Mouse (Mus musculus) liver, embryonic 14.5 days (tissue): ENCODE measurements around the gene Btbd35f11.
"Not testable (repeated sequence)": the region's sequence is repeated elsewhere in the genome, so short reads cannot be mapped to it uniquely, and the experiment has no call there.

Experiments
- CTCF ChIP-seq: IDR thresholded peaks from 2 replicates; pipeline ENCODE4 v1.5.1; 2016; ENCODE audit warnings: antibody characterized with exemption, low read depth, control low read depth
- EP300 ChIP-seq: IDR thresholded peaks from 2 replicates; pipeline ENCODE4 v1.6.1; 2016; ENCODE audit warnings: antibody characterized with exemption, low read depth

GRCm38 (mm10) chrX:3409946-3410345 is 33.5 kb downstream of the Btbd35f11 start:
- not testable (repeated sequence) for TF ChIP-seq CTCF, EP300
